Mouse (Mus musculus): Measurements from ENCODE around the gene Gm28048.

Gene Gm28048

GRCm38 (mm10) chr11:22989786-22990185, 7.9 kb upstream of the Gm28048 start:
- no peak for DNase-seq (ENCODE audit: low spot score in 2 of 2)

- peak; percentile 44 to 63 for DNase-seq (ENCODE audit: low spot score in 2 of 2)
These were observed 5.5 kb upstream of the Gm28048 start for GRCm38 (mm10) chr11:22987357-22987756.

GRCm38 (mm10) chr11:22985510-22985909, 3.6 kb upstream of the Gm28048 start:
- DNase-seq (ENCODE audit: low spot score in 2 of 2) = no peak

- DNase-seq (ENCODE audit: low spot score in 2 of 2) = no peak
These were observed 956 bp upstream of the Gm28048 start for GRCm38 (mm10) chr11:22982846-22983245.

- DNase-seq (ENCODE audit: low spot score in 2 of 2) = no peak
These were observed 343 bp downstream of the Gm28048 start for GRCm38 (mm10) chr11:22981543-22981950.

GRCm38 (mm10) chr11:22981041-22981440, 849 bp downstream of the Gm28048 start:
- no peak for DNase-seq (ENCODE audit: low spot score in 2 of 2)

GRCm38 (mm10) chr11:22979221-22979620, 2.7 kb downstream of the Gm28048 start:
- DNase-seq (ENCODE audit: low spot score in 2 of 2) = no peak

- no peak for DNase-seq (ENCODE audit: low spot score in 2 of 2)
These were observed 3.2 kb downstream of the Gm28048 start for GRCm38 (mm10) chr11:22978711-22979110.

GRCm38 (mm10) chr11:22978215-22978614, 3.7 kb downstream of the Gm28048 start:
- DNase-seq (ENCODE audit: low spot score in 2 of 2) = no peak

- no peak for DNase-seq (ENCODE audit: low spot score in 2 of 2)
These were observed 8.3 kb downstream of the Gm28048 start for GRCm38 (mm10) chr11:22973599-22973998.

GRCm38 (mm10) chr11:22972746-22973526, 9.0 kb downstream of the Gm28048 start:
- peak; percentile 79 to 83 for DNase-seq (ENCODE audit: low spot score in 2 of 2)

- peak; percentile 72 to 77 for DNase-seq (ENCODE audit: low spot score in 2 of 2)
These were observed 9.8 kb downstream of the Gm28048 start, which contains the start of gene Zrsr1 for GRCm38 (mm10) chr11:22971835-22972709. Gene Zrsr1 (plus strand): TSS chr11:22972005.

GRCm38 (mm10) chr11:22970546-22970945, 11.3 kb downstream of the Gm28048 start:
- DNase-seq (ENCODE audit: low spot score in 2 of 2) = no peak

- DNase-seq (ENCODE audit: low spot score in 2 of 2) = peak in 1 of 2 experiments; percentile 29
These were observed 12.4 kb downstream of the Gm28048 start for GRCm38 (mm10) chr11:22969486-22969885.

GRCm38 (mm10) chr11:22965503-22965902, 16.4 kb downstream of the Gm28048 start:
- DNase-seq (ENCODE audit: low spot score in 2 of 2) = no peak

GRCm38 (mm10) chr11:22964401-22964800, 17.5 kb downstream of the Gm28048 start:
- no peak for DNase-seq (ENCODE audit: low spot score in 2 of 2)

GRCm38 (mm10) chr11:22962101-22962500, 19.8 kb downstream of the Gm28048 start:
- no peak for DNase-seq (ENCODE audit: low spot score in 2 of 2)

- no peak for DNase-seq (ENCODE audit: low spot score in 2 of 2)
These were observed 24.0 kb downstream of the Gm28048 start for GRCm38 (mm10) chr11:22957791-22958374.

- peak; percentile 63 to 70 for DNase-seq (ENCODE audit: low spot score in 2 of 2)
These were observed 25.1 kb downstream of the Gm28048 start for GRCm38 (mm10) chr11:22956830-22957229.

GRCm38 (mm10) chr11:22956346-22956745, 25.5 kb downstream of the Gm28048 start:
- DNase-seq (ENCODE audit: low spot score in 2 of 2) = no peak

- DNase-seq (ENCODE audit: low spot score in 2 of 2) = no peak
These were observed 29.2 kb downstream of the Gm28048 start for GRCm38 (mm10) chr11:22952668-22953067.

- DNase-seq (ENCODE audit: low spot score in 2 of 2) = no peak
These were observed 31.8 kb downstream of the Gm28048 start for GRCm38 (mm10) chr11:22950131-22950530.
